Mouse (Mus musculus): ENCODE data around the gene Tuba8.

DNA sequence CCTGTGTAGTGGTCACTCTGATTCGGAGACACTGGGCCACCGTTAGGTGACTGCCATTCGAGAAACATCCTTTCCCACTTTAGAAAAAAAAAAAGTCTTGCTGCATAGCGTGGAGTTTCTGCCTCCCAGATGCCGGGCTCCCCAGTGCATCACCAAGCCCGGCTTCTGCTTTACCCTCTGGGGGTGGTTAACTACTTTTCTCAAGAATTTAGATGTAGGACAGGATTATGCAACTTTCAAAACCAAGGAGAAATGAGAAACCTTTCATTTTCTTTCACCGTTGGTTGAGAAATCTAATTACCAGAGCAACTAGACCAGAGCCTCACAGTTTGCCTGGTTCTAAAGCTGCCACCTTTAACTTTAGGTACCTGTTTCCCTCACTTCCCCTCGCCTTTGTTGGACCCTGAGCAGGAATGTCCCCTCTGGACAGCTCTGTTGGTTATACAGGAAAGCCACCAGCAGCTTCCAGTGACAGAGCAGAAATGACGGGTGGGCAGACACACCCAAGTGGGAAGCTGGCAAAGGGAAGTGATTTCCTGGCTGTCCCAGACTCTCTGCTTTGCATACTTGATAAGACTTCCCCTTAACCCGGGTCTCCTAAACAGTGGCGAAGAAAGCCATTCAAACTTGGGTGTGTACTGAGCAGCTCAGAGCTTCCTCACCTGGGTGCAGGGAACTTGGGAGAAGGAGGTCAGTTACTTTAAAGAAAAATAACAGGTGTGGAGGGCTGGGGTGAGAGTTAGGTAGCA is 19.1 kb upstream of the Tuba8 start:
- no peak for TF ChIP-seq CTCF (IDR thresholded peaks at IDR 0.05; ENCODE audit: low read depth, low read length)
- no peak for TF ChIP-seq POLR2A (IDR thresholded peaks at IDR 0.05; ENCODE audit: extremely low read depth, insufficient read depth, low read length)

All from liver, adult 2 months (tissue).